Mouse (Mus musculus) cerebellum, adult 18-20 months (tissue): ENCODE results near the gene Txnl4b.
A peak's percentile ranks its signal among the peaks of the same experiment; 100 is the strongest.

Experiments
- DNase-seq, 2 experiments: peaks; one replicate each; pipeline ENCODE4 v3.0.0; 2021

The Txnl4b gene

DNA sequence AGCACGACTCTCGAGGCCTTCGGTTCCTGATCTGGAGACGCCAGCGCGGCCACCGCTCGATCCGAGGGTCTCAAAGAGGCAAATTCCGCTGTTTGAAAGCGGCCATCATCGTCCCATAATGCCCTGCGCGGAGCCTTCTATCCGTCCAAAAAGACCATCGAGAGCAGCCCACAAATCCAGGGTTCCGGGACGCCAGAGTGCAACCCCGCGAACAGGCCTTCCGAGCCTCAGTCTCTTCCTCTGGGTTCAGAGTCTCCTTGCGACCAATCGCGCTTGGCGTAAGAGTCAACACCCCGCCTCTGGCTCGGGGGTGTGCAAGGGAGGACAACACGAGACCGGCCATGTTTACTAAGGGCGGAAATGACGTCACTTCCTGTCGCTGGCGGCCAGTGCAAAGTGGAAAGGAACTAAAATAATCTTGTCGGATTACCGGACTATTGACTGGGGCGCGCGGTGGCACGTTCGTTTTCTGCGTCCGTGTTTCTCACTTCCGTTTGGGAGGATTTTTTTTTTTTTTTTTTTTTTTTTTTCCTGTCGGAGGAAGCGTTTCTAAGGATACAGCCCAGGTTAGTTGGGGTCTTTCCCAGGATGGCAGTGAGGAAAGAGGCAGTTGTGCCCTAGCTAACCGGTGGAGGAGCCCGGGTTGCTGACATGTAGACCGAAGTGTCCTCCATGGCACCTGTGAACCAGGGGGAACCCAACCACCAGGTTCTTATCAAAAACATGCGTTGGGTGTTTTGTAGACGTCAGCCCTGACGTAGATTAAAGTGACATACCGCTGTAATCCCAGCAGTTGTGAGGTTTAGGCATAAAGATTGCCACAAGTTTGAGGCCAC, at the start of gene Txnl4b, which contains the start of gene Dhx38:
Txnl4b (plus strand) TSS at position 395 of the 836 bp plus-strand sequence.
Dhx38 (minus strand) TSS at position 364 of the 836 bp plus-strand sequence.
- peak; percentile 98 to 99 for DNase-seq

DNA sequence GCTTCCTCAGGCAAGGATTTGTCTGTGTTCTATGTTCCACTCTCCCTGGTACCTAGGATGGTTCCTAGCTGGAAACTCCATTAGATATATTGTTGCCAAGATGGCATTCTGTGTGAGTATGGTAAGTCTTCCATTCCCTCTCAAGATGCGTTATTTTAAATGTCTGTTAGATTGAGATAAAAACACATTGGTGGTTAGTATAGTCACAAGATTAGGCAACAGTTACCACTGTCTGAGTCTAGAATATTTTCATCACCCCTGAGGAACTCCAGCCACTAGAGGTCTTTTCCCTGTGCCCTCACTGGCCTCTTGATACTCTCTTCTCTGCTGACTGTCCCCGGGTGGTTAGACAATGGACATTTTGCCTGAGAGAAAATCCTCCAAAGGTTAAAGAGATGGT, 41.7 kb upstream of the Txnl4b start:
- DNase-seq, result no peak

- DNase-seq, result peak in 1 of 2 experiments; percentile 17
These were observed 30.3 kb upstream of the Txnl4b start for GRCm38 (mm10) chr8:109535140-109535990.

- peak; percentile 53 to 73 for DNase-seq
These were observed 29.0 kb upstream of the Txnl4b start for GRCm38 (mm10) chr8:109536703-109537102.

DNA sequence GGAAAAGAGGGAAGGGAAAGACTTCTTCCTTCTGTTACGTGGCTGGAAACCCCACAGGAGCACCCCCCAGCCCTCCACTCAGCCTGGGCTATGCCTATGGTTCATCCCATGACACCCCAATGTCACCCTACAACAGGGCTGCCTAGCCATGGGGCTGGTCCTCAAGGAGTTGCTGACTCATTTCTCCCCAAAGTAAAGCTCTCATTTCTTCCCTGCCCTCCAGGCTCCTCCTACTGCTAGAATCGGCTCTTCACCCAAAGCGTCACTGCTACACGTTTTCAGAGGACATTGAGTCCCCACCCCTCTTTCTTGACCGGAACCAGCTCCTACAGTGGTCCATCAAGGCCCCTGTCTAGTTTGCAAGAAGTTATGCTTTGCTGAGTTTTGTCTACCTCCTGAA, 23.5 kb upstream of the Txnl4b start:
- no peak for DNase-seq

- no peak for DNase-seq
These were observed 22.8 kb upstream of the Txnl4b start for GRCm38 (mm10) chr8:109542748-109543519.

DNA sequence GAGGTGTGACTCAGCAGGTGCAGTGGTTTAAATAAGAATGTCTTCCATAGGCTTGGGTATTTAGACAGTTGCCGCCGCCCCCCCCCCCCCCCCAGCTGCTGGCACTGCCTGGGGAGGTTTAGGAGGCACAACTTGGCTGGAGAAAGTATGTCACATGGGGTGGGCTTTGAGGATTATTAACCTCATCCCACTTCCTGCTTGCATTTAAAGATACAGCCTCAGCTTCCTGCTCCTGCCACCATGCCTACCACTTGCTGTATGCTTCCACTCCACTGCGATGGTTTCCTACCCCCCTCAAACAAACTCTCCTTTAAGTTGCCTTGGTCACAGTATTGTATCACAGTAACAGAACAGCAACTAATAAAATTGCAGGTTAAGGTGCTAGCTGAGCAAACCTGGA, 21.6 kb upstream of the Txnl4b start:
- no peak for DNase-seq

GRCm38 (mm10) chr8:109551663-109552062, 14.0 kb upstream of the Txnl4b start:
- DNase-seq, result no peak

DNA sequence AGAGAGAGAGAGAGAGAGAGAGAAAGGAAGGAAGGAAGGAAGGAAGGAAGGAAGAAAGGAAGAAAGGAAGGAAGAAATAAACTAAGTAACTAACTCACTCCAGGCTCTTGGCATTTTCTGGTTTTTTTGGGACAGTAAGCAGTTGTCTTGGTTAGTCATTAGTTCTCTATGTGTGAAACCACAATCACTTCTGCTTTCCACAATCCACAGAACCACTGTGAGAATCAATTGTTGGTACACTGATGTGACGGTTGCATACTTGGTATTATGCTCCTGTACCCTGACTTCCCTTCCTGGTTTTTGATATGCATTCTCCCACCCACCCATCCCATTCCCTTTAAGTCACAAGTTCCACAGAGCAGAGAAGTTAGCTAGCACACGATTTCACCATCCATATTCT, 1.8 kb upstream of the Txnl4b start:
- DNase-seq, result no peak

DNA sequence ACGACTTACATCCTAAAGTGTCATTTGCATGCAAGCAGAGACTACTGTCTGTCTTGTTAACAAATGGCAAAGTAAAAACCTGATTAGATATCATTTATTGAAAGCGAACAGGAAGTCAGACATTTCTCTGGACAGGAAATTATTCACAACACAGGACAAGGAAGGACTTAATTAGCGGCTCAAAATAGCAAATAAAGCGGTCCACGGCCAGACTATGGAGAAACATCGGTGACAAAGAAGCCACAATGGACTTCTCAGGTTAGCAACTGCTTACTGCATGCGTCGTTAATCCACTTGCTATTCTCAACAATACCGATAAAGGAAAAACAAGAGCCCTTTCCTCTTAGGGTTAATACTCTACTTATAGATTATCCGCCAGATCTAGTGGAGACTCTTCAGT, 926 bp upstream of the Txnl4b start:
- DNase-seq, result no peak

GRCm38 (mm10) chr8:109571139-109571538, 5.4 kb downstream of the Txnl4b start:
- DNase-seq, result no peak

DNA sequence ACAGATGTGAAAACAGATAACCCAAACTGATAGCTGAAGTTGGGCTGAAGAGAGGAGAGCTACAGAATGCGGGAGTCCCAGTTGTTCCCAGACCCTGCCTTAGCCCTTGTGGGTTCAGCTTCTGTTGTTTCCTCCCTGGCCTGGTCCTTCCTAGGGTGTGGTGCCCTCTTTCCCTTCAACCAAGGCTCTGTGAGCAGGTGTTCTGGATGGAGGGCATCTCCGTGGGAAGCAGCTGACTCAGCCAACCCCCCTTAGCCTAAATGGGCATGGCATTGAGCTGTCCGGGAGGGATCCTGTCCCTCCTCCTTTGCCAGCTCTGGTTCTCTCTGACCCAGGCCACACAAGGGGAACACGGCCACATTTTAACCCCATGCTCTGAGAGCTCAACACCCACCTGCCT, 10.6 kb downstream of the Txnl4b start:
- DNase-seq, result no peak

DNA sequence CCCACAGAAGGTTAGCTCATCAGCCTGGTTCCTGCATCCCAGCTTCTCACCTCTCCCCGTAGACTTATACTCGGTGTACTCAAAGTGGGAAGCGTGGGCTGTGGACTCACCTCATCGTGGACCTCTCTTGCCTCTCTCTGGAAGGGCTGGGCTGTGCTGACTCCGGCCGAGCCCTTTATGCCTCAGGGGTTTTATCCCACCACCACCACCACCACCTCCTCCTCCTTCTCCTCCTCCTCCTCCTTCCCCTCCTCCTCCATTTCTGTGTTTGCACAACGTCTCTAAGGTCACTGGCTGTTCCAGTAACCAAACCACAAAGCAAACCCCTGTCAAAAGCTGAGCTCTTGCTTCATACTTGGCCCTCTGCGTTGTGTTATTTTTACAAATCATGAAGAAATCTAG, 13.2 kb downstream of the Txnl4b start, which contains the start of gene Hp:
Hp (minus strand) TSS at position 273 of the 402 bp plus-strand sequence.
- no peak for DNase-seq

GRCm38 (mm10) chr8:109584293-109584692, 18.6 kb downstream of the Txnl4b start:
- no peak for DNase-seq

DNA sequence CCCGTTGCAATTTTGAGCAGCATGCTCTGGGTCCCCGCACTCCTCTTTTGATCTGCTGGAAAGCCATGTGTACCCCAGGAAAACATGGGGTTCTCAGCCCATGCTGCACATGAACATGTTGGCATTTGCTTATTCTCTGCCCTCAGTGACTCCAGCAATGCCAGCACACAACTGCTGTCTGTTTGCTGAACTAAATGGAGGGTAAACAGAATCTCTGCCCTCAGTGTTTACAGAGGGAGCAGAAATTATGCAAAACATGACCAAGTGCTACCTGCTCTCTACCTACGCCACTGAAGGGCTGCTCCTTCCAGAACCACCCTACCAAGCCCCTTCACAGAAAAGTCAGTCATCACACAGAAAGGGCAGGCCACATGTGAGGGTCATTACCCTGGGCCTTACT, 19.1 kb downstream of the Txnl4b start:
- DNase-seq, result no peak

DNA sequence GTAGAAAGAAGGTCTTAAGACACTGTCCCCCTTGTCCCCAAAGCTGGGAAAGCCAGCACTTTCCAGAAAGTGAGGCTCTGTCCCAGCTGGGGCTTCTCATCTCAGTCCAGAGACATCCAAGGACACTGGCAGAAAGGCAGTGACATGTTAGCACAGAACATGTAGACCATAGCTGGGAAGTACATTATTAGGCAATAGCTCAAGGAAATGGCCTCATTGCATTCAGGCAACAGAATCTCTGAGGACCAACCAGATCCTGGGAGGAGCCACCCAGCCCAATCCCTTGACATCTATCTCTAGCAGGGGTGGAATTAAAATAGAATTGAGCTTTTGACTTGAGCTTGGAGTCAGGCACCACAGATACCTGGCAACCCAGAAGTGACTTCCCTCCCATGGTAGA, 20.0 kb downstream of the Txnl4b start:
- no peak for DNase-seq

DNA sequence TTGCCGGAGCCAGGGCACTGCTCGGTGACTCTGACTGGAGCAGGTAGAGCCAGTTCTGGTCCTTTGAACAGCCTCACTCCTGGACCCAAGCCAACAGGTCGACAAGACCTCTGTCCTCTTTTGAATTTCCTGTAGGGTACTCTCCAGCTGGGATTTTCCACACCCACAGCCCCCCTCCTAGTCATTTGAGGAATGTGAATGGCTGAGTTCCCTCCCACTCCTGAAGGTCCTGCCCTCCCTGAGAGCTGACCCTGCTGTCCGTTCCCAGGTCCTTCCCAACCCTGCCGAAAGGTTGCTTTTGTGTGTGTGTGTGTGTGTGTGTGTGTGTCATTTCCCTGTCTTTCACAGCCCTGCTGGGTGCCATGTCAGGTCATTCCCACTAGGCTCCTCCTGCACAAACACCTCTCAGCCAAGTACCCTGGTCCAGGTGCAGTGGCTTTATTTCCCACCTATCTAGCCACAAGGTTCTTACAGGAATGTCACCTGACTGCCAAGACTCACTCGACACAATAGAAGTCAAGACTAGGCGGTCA, 21.3 kb downstream of the Txnl4b start:
- DNase-seq, result no peak

DNA sequence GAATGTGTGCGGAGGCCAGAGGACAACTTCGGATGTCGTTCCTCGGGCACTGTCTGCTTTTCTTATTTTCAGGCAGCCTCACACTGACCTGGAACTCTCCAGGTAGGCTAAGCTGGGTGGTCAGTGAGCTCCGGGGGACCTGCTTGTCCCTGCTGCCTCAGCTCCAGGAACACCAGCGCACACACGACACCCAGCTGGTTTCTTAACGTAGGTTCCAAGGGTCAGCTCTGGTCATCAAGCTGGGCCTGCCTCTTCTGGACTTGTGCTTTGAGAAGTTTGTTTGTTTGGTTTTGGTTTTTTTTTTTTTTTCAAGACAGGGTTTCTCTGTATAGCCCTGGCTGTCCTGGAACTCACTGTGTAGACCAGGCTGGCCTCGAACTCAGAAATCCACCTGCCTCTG, 25.2 kb downstream of the Txnl4b start:
- no peak for DNase-seq

GRCm38 (mm10) chr8:109591367-109591766, 25.7 kb downstream of the Txnl4b start:
- no peak for DNase-seq

DNA sequence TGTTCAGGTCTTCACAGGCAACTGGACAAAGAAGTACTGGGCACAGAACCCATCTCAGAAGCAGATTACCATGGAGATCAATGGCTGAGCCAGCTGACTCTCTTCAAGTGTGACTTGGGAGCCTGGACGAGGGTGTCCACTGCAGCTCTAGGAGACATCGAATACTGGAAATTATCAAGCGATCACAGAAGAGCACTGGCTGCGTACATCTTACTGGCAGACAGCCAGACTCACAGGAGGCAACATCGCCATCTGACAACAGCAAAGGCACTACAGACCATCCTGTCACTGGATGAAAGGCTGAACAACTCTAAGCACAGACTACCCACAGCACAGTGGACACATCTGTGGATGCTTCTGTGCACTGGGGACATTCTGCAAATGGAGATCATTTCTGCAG, 26.5 kb downstream of the Txnl4b start:
- no peak for DNase-seq

- DNase-seq, result no peak
These were observed 27.6 kb downstream of the Txnl4b start for GRCm38 (mm10) chr8:109593117-109593788.

DNA sequence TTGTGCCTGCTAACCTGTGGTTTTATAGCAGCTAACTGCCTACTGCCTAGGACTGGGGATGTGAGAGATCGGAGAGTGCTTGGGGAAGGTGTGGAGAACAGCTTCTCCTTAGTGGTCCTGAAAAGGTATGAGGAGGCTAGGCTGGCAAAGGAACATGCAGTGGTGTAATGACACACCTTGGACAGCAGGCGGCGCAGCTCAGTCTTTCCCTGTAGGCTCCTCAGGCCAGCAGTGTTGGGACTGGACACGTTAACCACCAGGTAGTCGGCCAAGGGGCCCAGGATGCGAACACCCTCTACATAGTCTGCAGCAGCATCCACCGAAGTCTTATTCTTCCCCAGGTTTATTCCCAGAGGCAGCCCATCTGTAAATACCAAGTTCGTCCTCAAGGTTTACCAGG, 30.2 kb downstream of the Txnl4b start:
- DNase-seq, result peak; percentile 37 to 41
